Mouse (Mus musculus): ENCODE measurements around the gene Tlr9.

DNA sequence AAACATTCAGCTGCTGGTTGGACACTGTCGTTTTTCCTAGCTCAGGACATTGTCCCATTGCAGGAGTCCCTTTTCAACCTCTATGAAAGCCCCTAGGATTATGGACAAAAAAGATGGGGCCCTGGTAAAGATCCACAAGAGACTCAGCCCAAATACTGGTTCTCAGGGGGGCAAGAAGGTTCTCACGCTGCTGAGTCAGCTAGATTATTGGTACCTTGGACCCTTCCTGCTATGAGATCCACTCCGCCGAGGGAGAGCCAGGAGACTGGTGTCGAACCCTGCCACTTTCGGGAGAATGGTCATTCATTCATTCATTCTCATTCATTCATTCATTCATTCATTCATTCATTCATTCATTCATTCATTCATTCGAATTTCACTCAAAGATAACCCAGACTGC is 5.4 kb upstream of the Tlr9 start:
- no peak for TF ChIP-seq CTCF (IDR thresholded peaks at IDR 0.05)
- TF ChIP-seq EP300 (IDR thresholded peaks at IDR 0.05) = no peak
